19 mouse cellular contexts compared by ENCODE assay signal in the genomic region with DNA sequence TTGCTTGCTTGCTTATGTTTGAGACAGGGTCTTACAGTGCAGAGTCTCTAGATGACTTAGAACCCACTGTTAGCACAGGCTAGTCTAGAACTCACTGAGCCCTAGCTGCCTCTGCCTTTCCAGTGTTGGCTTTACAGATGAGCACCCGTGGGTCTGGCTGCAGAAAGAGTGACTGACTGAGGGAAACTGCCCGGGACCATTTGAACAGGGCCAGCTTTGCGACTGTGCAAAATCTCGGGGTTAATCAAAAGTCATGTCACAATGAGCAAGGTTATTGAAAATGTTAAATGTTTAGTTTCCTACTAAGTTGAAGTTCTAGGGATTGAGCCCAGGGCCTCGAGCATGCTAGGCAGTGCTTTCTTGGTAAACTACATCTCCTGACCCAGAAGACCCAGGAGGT. TPM values are rescaled to one million over a fixed set of nuclear protein-coding genes. Genes with fewer than 3 reads are reported as not detected.
DNase-seq lines count a peak whose midpoint lies in the region; ATAC-seq and TF ChIP-seq lines count a peak whose summit lies in the region.
"Had no signal": no experiment of that assay in that cellular context is flagged by ENCODE, and none has a peak within 500 bp of the region (broad histone marks: within the 10 kb centered on the region; RNA-seq: fewer than 3 reads in every experiment).

No protein-coding gene starts in this region.

- TF ChIP-seq EP300 in liver, embryonic 14.5 days (IDR thresholded peaks at IDR 0.05; ENCODE audit: low read depth): no peak

- no peak overlapping the region for H3K4me2 ChIP-seq in heart, embryonic 16.5 days (ENCODE audit: low read depth, low read length)
- no peak overlapping the region for H3K4me2 ChIP-seq in kidney, embryonic 16.5 days (replicated peaks; ENCODE audit: low read depth, low read length)
- H3K4me2 ChIP-seq in liver, embryonic 14.5 days (ENCODE audit: low read depth): peak overlapping the region; percentile 19; the same call in 1 of the 2 replicates
- no peak overlapping the region for H3K4me2 ChIP-seq in midbrain, embryonic 15.5 days
- H3K4me2 ChIP-seq: forebrain, embryonic 15.5 days; hindbrain, embryonic 14.5 days; midbrain, embryonic 12.5 days had no signal

- H3K27ac ChIP-seq in heart, embryonic 16.5 days (ENCODE audit: low read length): peak overlapping the region; percentile 78
- H3K27ac ChIP-seq in kidney, embryonic 16.5 days (ENCODE audit: low read length): peak overlapping the region; percentile 58
- peak overlapping the region; percentile 97 for H3K27ac ChIP-seq in liver, embryonic 14.5 days
- no peak overlapping the region for H3K27ac ChIP-seq in midbrain, embryonic 15.5 days
- H3K27ac ChIP-seq: embryonic facial prominence, embryonic 10.5 days; forebrain, embryonic 15.5 days; hindbrain, embryonic 14.5 days; limb, embryonic 10.5 days; midbrain, embryonic 12.5 days had no signal

- no peaks in the 10 kb centered on the region for H3K27me3 ChIP-seq in heart, embryonic 16.5 days (ENCODE audit: control insufficient read depth, insufficient read depth, low read length)
- no peaks in the 10 kb centered on the region for H3K27me3 ChIP-seq in kidney, embryonic 16.5 days (ENCODE audit: insufficient read depth, low read length)
- no peaks in the 10 kb centered on the region for H3K27me3 ChIP-seq in liver, embryonic 14.5 days (ENCODE audit: control insufficient read depth, insufficient read depth, low read length)
- H3K27me3 ChIP-seq in midbrain, embryonic 15.5 days (replicated peaks): no peaks in the 10 kb centered on the region
- H3K27me3 ChIP-seq: CH12.LX; forebrain, embryonic 15.5 days; midbrain, embryonic 12.5 days; Patski had no signal

- H3K9ac ChIP-seq in heart, embryonic 16.5 days (ENCODE audit: low read length): no peak overlapping the region
- no peak overlapping the region for H3K9ac ChIP-seq in kidney, embryonic 16.5 days (replicated peaks; ENCODE audit: low read length)
- peak overlapping the region; percentile 56 for H3K9ac ChIP-seq in liver, embryonic 14.5 days (replicated peaks)
- H3K9ac ChIP-seq in midbrain, embryonic 15.5 days: no peak overlapping the region
- H3K9ac ChIP-seq: forebrain, embryonic 15.5 days; hindbrain, embryonic 14.5 days; midbrain, embryonic 12.5 days had no signal

- WGBS in heart, embryonic 16.5 days: 90% methylated on average over 5 of the region's 5 CpGs
- WGBS in kidney, embryonic 16.5 days: 76% methylated on average over 5 of the region's 5 CpGs
- 71% methylated on average over 5 of the region's 5 CpGs for WGBS in liver, embryonic 14.5 days (ENCODE audit: insufficient replicate concordance)
- 82% methylated on average over 5 of the region's 5 CpGs for WGBS in midbrain, embryonic 15.5 days

- H3K4me1 ChIP-seq in heart, embryonic 16.5 days (ENCODE audit: control insufficient read depth, insufficient read depth, low read length): peaks cover 17% of the 10 kb centered on the region
- H3K4me1 ChIP-seq in kidney, embryonic 16.5 days (ENCODE audit: insufficient read depth, low read length): peaks cover 11% of the 10 kb centered on the region
- peaks cover 16 to 49% of the 10 kb centered on the region in 2 experiments for H3K4me1 ChIP-seq in liver, embryonic 14.5 days (replicated peaks; ENCODE audit: control insufficient read depth in 2 of 2, insufficient read depth in 2 of 2, low read length in 1 of 2)
- no peaks in the 10 kb centered on the region for H3K4me1 ChIP-seq in midbrain, embryonic 15.5 days
- H3K4me1 ChIP-seq: embryonic facial prominence, embryonic 10.5 days; forebrain, embryonic 15.5 days; limb, embryonic 10.5 days; midbrain, embryonic 12.5 days had no signal

- no peak overlapping the region for H3K4me3 ChIP-seq in heart, embryonic 16.5 days (ENCODE audit: low read length)
- H3K4me3 ChIP-seq in kidney, embryonic 16.5 days (ENCODE audit: low read length): no peak overlapping the region
- H3K4me3 ChIP-seq in liver, embryonic 14.5 days (ENCODE audit: insufficient read depth in 1 of 2, low read depth in 2 of 2, low read length in 2 of 2): no peak overlapping the region
- H3K4me3 ChIP-seq in midbrain, embryonic 15.5 days: no peak overlapping the region
- H3K4me3 ChIP-seq: embryonic facial prominence, embryonic 10.5 days; forebrain, embryonic 15.5 days; limb, embryonic 10.5 days; midbrain, embryonic 12.5 days had no signal

- no peaks in the 10 kb centered on the region for H3K36me3 ChIP-seq in heart, embryonic 16.5 days (ENCODE audit: control insufficient read depth, insufficient read depth)
- no peaks in the 10 kb centered on the region for H3K36me3 ChIP-seq in kidney, embryonic 16.5 days (ENCODE audit: insufficient read depth, low read length)
- no peaks in the 10 kb centered on the region for H3K36me3 ChIP-seq in liver, embryonic 14.5 days (replicated peaks; ENCODE audit: control insufficient read depth, insufficient read depth, low read depth)
- no peaks in the 10 kb centered on the region for H3K36me3 ChIP-seq in midbrain, embryonic 15.5 days (replicated peaks)
- H3K36me3 ChIP-seq: embryonic facial prominence, embryonic 10.5 days; forebrain, embryonic 15.5 days; G1E; limb, embryonic 10.5 days; midbrain, embryonic 12.5 days had no signal

- DNase-seq in heart, adult 11 months: no peak
- no peak for DNase-seq in kidney, postnatal 36 days
- DNase-seq in kidney, postnatal 14 days: peak; percentile 45
- DNase-seq in liver, embryonic 14.5 days (ENCODE audit: low read depth in 3 of 3, low spot score in 3 of 3): no peak
- DNase-seq: B cell, adult 2 months; cerebellum, adult 11-12 months; thymus, adult 18-20 months had no signal

- no peak for ATAC-seq in heart, embryonic 16.5 days (replicated peaks; ENCODE audit: extremely low read depth, insufficient read depth, low FRiP score)
- ATAC-seq in kidney, embryonic 16.5 days (ENCODE audit: low FRiP score, low TSS enrichment): no peak
- no peak for ATAC-seq in liver, embryonic 14.5 days (ENCODE audit: insufficient read depth)
- ATAC-seq in midbrain, embryonic 15.5 days (replicated peaks): no peak
- ATAC-seq: forebrain, embryonic 15.5 days; inflammation-experienced regulatory T-cells, adult 6 months had no signal

- TF ChIP-seq CTCF in liver, embryonic 14.5 days (IDR thresholded peaks at IDR 0.05; ENCODE audit: low read depth): no peak

- no peaks in the 10 kb centered on the region for H3K9me3 ChIP-seq in heart, embryonic 16.5 days (replicated peaks; ENCODE audit: control insufficient read depth, low read length)
- H3K9me3 ChIP-seq in kidney, embryonic 16.5 days (ENCODE audit: low read length): no peaks in the 10 kb centered on the region
- H3K9me3 ChIP-seq in liver, embryonic 14.5 days (ENCODE audit: control insufficient read depth, low read length): no peaks in the 10 kb centered on the region
- no peaks in the 10 kb centered on the region for H3K9me3 ChIP-seq in midbrain, embryonic 15.5 days
- H3K9me3 ChIP-seq: embryonic facial prominence, embryonic 10.5 days; forebrain, embryonic 15.5 days; G1E; limb, embryonic 10.5 days; midbrain, embryonic 12.5 days had no signal

RNA-seq across cellular contexts. Expression of a gene that starts 6.0 kb away (rescaled TPM):
- 9.7 and 9.9 TPM in 2 replicates for polyA plus RNA-seq in heart, embryonic 16.5 days (2015; fragmentation: Nextera tagmentation; extraction: Ambion mirVana)
- polyA plus RNA-seq in kidney, embryonic 16.5 days (2015; fragmentation: Nextera tagmentation; extraction: Ambion mirVana): 17.2 and 18.2 TPM in 2 replicates
- polyA plus RNA-seq in liver, embryonic 14.5 days (2012; rRNA removed): 4.6 and 8.9 TPM in 2 replicates
- 16.5 and 16.6 TPM in 2 replicates for polyA plus RNA-seq in liver, embryonic 14.5 days (2014; fragmentation: Nextera tagmentation; extraction: Ambion mirVana)
- polyA plus RNA-seq in midbrain, embryonic 15.5 days (2015; fragmentation: Nextera tagmentation; extraction: Ambion mirVana): 5.5 and 6.1 TPM in 2 replicates
